Mouse (Mus musculus) B cell, adult (primary cell): ENCODE measurements around the gene Cwh43. TPM values are rescaled to one million over a fixed set of nuclear protein-coding genes. Genes with fewer than 3 reads are reported as not detected.

Experiments used
- total RNA-seq: library from RNA; stranded (reverse); gene quantifications from 4 replicates; pipeline ENCODE4 v1.2.4, GENCODE M21; 2023; ENCODE audit not compliant: inconsistent age

The Cwh43 gene
- total RNA-seq = not detected in 4 replicates

GRCm38 (mm10) chr5:73405981-73406722, at the start of gene Cwh43:
Gene Cwh43 (plus strand): TSS chr5:73406075.

GRCm38 (mm10) chr5:73480700-73481099, 74.8 kb downstream of the Cwh43 start, which contains the start of gene Dcun1d4:
Gene Dcun1d4 (plus strand): TSS chr5:73481000.

Other genes with a start within 250 kb of the Cwh43 start
- gene Fryl, start 149.5 kb upstream of the Cwh43 start, total RNA-seq = 191 to 217 TPM (median 199 TPM) in 4 replicates
- gene Ociad1, start 113.3 kb upstream of the Cwh43 start, total RNA-seq = 150 to 171 TPM (median 158 TPM) in 4 replicates
- not detected in 4 replicates for gene Ociad2, start 65.0 kb upstream of the Cwh43 start, total RNA-seq
- 9.3 to 12.1 TPM (median 9.4 TPM) in 4 replicates for gene Dcun1d4, start 74.9 kb downstream of the Cwh43 start, total RNA-seq
- gene Lrrc66, start 226.5 kb downstream of the Cwh43 start, total RNA-seq = not detected in 4 replicates
- gene Sgcb, start 241.7 kb downstream of the Cwh43 start, total RNA-seq = 6.4 to 10.7 TPM (median 7.9 TPM) in 4 replicates
- not detected in 4 replicates for gene Spata18, start 245.3 kb downstream of the Cwh43 start, total RNA-seq